Mouse (Mus musculus): Measurements from ENCODE around the gene Adam12.

The Adam12 gene

GRCm38 (mm10) chr7:134009157-134009556, 222.8 kb downstream of the Adam12 start:
- no peak for DNase-seq (ENCODE audit: low spot score)

GRCm38 (mm10) chr7:134007942-134008361, 224.0 kb downstream of the Adam12 start:
- no peak for DNase-seq (ENCODE audit: low spot score)

- no peak for DNase-seq (ENCODE audit: low spot score)
Measured at GRCm38 (mm10) chr7:134001581-134001980, 230.4 kb downstream of the Adam12 start.

- DNase-seq (ENCODE audit: low spot score): no peak
Measured at GRCm38 (mm10) chr7:133990930-133991329, 241.0 kb downstream of the Adam12 start.

- DNase-seq (ENCODE audit: low spot score): no peak
Measured at GRCm38 (mm10) chr7:133988356-133988755, 243.6 kb downstream of the Adam12 start.

- no peak for DNase-seq (ENCODE audit: low spot score)
Measured at GRCm38 (mm10) chr7:133986201-133986600, 245.7 kb downstream of the Adam12 start.

GRCm38 (mm10) chr7:133985648-133986047, 246.3 kb downstream of the Adam12 start:
- no peak for DNase-seq (ENCODE audit: low spot score)

GRCm38 (mm10) chr7:133976388-133977122, 255.4 kb downstream of the Adam12 start:
- DNase-seq (ENCODE audit: low spot score): no peak

GRCm38 (mm10) chr7:133971086-133971485, 260.9 kb downstream of the Adam12 start:
- no peak for DNase-seq (ENCODE audit: low spot score)

GRCm38 (mm10) chr7:133970407-133970806, 261.5 kb downstream of the Adam12 start:
- no peak for DNase-seq (ENCODE audit: low spot score)

GRCm38 (mm10) chr7:133967906-133968305, 264.0 kb downstream of the Adam12 start:
- DNase-seq (ENCODE audit: low spot score): no peak

- DNase-seq (ENCODE audit: low spot score): no peak
Measured at GRCm38 (mm10) chr7:133963501-133963900, 268.4 kb downstream of the Adam12 start.

- DNase-seq (ENCODE audit: low spot score): peak; percentile 30
Measured at GRCm38 (mm10) chr7:133959200-133959599, 272.7 kb downstream of the Adam12 start.

- DNase-seq (ENCODE audit: low spot score): peak; percentile 10
Measured at GRCm38 (mm10) chr7:133957873-133958272, 274.1 kb downstream of the Adam12 start.

GRCm38 (mm10) chr7:133954111-133955091, 277.5 kb downstream of the Adam12 start:
- peak; percentile 76 for DNase-seq (ENCODE audit: low spot score)

- DNase-seq (ENCODE audit: low spot score): peak; percentile 24
Measured at GRCm38 (mm10) chr7:133951777-133952545, 280.0 kb downstream of the Adam12 start.

GRCm38 (mm10) chr7:133947360-133947759, 284.6 kb downstream of the Adam12 start:
- no peak for DNase-seq (ENCODE audit: low spot score)

GRCm38 (mm10) chr7:133946757-133947345, 285.1 kb downstream of the Adam12 start:
- peak; percentile 72 for DNase-seq (ENCODE audit: low spot score)

- no peak for DNase-seq (ENCODE audit: low spot score)
Measured at GRCm38 (mm10) chr7:133946113-133946512, 285.8 kb downstream of the Adam12 start.

- DNase-seq (ENCODE audit: low spot score): no peak
Measured at GRCm38 (mm10) chr7:133940405-133940804, 291.5 kb downstream of the Adam12 start.

- DNase-seq (ENCODE audit: low spot score): no peak
Measured at GRCm38 (mm10) chr7:133937473-133937872, 294.5 kb downstream of the Adam12 start.

GRCm38 (mm10) chr7:133936377-133936776, 295.6 kb downstream of the Adam12 start:
- no peak for DNase-seq (ENCODE audit: low spot score)

All from MN1 (cell line).